Mouse (Mus musculus): ENCODE data around the gene 1600002K03Rik.
A peak's percentile ranks its signal among the peaks of the same experiment; 100 is the strongest.

1600002K03Rik gene

DNA sequence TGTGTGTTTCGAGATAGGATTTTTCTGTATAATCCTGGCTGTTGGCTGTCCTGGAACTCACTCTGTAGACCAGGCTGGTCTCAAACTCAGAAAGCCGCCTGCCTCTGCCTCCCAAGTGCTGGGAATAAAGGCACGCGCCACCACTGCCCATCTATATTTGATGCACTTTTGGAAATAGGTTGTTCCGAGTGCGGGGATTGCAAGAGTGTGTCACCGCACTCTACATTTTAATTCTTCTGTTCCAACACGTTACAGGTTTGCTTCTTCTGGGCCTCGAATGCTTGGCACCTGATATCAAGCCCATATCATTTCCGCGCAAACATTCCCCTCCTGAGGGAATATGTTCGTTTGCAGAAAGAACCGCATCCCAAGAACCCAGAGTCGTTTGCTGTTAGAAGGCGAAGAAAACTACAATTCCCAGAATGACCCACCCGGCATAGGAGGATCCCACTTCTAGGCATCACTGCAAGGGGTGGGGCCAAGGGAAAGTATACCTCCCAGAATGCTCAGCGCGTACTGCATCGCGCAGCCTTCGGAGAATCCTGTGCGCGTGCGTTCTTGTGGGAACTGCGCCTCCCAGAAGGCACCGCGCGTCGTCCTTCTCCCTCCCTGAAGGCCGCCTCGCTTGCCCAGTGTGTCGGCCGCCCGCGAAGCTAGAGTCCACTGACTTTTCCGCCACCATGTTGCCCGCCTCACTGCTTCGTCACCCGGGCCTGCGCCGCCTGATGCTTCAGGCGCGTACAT, 30.8 kb upstream of the 1600002K03Rik start:
- DNase-seq = peak; percentile 97

- peak; percentile 76 for DNase-seq
Observed at GRCm38 (mm10) chr10:80142530-80142925, 30.2 kb upstream of the 1600002K03Rik start.

GRCm38 (mm10) chr10:80143664-80144063, 29.1 kb upstream of the 1600002K03Rik start:
- no peak for DNase-seq

DNA sequence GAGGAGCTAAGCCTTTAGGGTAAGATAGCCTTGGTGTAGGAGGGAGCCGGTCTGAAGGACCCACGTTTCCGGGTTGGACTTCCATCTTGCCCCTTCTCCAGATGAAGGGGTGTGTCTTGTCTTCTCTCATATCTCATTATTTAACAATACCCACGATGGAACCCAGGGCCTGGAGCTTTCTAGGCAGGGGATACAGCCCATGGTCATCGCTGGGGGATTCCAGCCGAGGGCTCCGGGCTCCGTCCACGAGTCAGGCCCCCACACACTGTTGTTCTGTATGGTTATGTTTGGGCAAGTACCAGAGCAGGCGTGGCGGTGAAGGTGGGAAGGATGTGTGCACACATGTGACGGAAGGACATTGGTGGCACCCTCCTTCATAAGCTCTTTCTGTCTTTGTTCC, 28.6 kb upstream of the 1600002K03Rik start:
- no peak for DNase-seq

DNA sequence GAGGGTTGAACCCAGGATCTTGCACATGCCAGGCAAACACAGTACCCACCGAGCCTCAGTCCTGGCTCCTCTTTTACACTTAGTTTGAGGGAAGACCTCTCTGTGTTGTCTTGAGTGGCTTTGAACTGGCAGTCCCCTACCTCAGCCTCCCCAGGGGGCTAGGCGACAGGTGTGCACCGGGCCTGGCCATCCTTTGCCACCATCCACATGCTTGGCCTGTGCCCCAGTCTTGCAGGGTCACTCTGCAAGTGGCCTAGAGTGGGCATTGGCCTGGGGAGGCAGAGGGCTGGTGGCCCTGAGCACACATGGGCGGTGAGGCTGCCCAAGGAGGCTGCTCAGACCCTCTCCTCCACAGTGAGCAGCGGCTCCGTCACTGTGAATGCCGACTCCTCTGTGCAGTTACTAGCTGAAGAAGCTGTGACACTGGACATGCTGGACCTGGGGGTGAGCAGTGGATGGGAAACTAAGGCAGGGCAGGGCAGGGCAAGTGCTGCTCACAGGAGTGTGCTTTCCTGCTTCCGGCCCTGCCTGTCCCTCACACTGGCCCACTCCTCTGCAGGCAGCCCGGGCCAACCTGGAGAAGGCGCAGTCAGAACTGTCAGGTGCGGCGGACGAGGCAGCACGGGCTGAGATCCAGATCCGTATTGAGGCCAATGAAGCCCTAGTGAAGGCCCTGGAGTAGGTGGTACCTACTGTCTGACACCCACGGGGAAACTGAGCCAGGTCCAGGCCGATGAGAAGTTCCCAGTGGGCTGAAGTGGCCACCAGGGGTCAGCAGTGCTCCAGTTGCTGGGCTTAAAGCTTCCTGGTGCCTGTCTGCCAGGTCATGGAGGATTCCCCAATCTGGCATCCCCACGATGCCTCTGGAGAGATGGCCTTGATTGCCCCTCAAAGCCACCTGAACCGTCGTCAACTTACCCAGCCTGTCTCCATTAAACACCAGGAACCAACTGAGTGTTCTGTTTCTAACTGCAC, 27.6 kb upstream of the 1600002K03Rik start:
- peak; percentile 81 for DNase-seq

- peak; percentile 75 for DNase-seq
Observed at GRCm38 (mm10) chr10:80145896-80146295, 26.8 kb upstream of the 1600002K03Rik start.

DNA sequence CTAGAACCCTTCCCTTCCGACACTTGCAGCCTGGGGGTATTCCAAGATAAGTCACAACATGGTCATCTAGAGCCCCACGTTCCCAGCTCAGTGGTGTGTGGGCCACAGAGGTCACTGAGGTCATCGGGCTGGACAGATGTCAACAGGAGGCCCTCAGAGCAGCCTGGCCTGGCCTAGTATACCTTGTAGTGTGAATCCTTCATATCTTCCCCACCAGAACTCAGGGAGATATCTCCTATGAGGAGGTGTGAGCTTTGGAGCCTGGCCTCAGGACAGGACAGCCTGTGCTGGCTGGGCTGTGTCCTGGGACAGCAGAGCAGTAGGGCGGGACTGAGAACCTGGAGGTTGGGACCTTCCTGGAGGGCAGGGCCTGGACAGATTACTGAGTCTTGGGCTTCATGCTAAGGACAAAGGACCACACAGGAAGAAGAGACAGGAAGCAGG, 26.2 kb upstream of the 1600002K03Rik start:
- no peak for DNase-seq

- peak; percentile 76 for DNase-seq
Observed at GRCm38 (mm10) chr10:80147146-80147718, 25.5 kb upstream of the 1600002K03Rik start.

DNA sequence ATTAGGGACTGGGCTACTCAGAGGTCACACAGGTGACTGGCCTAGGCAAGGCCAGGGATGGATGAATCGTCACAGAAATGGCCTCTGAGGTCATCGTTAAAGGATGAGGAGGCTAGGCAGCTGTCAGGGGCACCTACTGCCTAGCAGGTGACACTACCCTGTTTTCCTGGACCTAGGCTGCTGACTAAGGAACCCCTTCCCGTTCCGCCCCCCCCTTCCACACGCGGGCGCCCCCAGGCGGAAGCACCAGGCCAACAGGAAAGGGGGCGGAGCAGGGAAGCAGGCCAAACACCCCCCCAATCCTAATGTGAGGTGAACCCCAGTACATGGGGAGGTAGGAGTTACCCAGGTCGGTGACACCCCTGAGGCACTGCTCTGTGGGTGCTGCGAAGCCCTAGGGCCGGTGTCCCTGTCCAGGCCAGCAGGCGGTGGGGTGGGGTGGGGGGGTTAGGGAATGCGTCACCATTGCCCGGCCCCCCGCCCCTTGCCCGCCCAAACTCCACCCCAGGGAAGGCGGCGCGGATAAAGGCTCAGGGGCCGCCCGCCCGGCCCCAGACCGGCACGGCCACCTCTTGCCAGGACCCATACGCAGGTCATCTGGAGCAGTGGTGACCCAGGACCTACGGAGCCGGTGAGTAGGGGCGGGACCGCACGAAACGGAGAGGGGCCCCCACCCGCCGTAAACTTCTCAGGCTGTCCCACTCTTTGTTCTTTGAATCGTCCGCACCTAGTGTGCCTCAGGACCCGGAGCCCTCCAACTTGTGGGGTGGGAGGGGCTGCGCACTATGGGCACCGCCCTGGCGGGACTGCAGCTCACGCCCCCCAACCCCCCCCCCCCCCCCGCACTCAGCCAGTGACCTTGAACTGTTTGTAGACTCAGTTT, 24.8 kb upstream of the 1600002K03Rik start, which contains the start of gene Midn:
TSS of gene Midn (plus strand) at position 554 of the 883 bp plus-strand sequence.
- peak; percentile 88 for DNase-seq

- DNase-seq = peak; percentile 93
Observed at GRCm38 (mm10) chr10:80148610-80149290, 24.0 kb upstream of the 1600002K03Rik start.

GRCm38 (mm10) chr10:80149291-80150225, 23.2 kb upstream of the 1600002K03Rik start:
- peak; percentile 97 for DNase-seq

- peak; percentile 68 for DNase-seq
Observed at GRCm38 (mm10) chr10:80150226-80151210, 22.2 kb upstream of the 1600002K03Rik start.

- peak; percentile 62 for DNase-seq
Observed at GRCm38 (mm10) chr10:80151211-80152034, 21.3 kb upstream of the 1600002K03Rik start.

- DNase-seq = no peak
Observed at GRCm38 (mm10) chr10:80152071-80152872, 20.5 kb upstream of the 1600002K03Rik start.

GRCm38 (mm10) chr10:80152873-80153260, 19.9 kb upstream of the 1600002K03Rik start:
- DNase-seq = no peak

DNA sequence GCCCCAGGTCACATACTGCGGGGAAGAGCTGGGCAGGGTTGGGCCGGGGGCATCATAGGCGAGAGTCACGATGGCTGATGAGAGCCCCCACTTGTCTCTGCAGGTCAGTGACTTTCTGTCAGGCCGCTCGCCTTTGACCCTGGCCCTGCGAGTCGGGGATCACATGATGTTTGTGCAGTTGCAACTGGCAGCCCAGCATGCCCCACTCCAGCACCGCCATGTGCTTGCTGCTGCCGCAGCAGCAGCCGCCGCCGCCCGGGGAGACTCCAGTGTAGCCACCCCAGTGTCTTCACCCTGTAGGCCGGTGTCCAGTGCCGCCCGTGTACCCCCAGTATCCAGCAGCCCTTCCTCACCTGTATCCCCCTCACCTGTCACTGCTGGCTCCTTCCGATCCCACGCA, 19.0 kb upstream of the 1600002K03Rik start:
- DNase-seq = peak; percentile 61

GRCm38 (mm10) chr10:80154384-80154783, 18.4 kb upstream of the 1600002K03Rik start:
- DNase-seq = no peak

Data from liver (tissue).